Mouse (Mus musculus) ES-Bruce4 (cell line): ENCODE data around the gene Cyp4x1.

ENCODE experiments used
- CTCF ChIP-seq: IDR thresholded peaks from one replicate; pipeline ENCODE4 v1.8.1; 2011; ENCODE audit warnings: low read depth, low read length
- POLR2A ChIP-seq: IDR thresholded peaks from one replicate; pipeline ENCODE4 v1.8.1; 2011; ENCODE audit warnings: low read length; ENCODE audit not compliant: insufficient read depth

GRCm38 (mm10) chr4:115124713-115125112 is 9.4 kb downstream of the Cyp4x1 start:
- peak; percentile 5 for TF ChIP-seq CTCF
- no peak for TF ChIP-seq POLR2A
